Mouse (Mus musculus) limb, embryonic 14.5 days (tissue): Measurements from ENCODE around the gene Gm11114. TPM values are rescaled to one million over a fixed set of nuclear protein-coding genes. Genes with fewer than 3 reads are reported as not detected.

Experiments
- ATAC-seq: fragments of 200-750 bp; cut with Nextera tagmentation; 2 replicates; pipeline ENCODE4 v1.8.0; 2017; ENCODE audit warnings: low read depth, moderate number of reproducible peaks, moderate TSS enrichment; ENCODE audit not compliant: low FRiP score
- DNase-seq: peaks from one replicate; pipeline ENCODE4 v3.0.0-alpha.2; 2015; ENCODE audit warnings: low spot score
- H3K27ac ChIP-seq: fragments of 300-500 bp; sonication (generic); replicated peaks from 2 replicates; pipeline ENCODE4 v1.5.1; 2014; ENCODE audit warnings: low read depth, mild to moderate bottlenecking, low read length, moderate library complexity, mixed read lengths
- H3K27me3 ChIP-seq: fragments of 300-500 bp; sonication (generic); 2 replicates; pipeline ENCODE4 v1.6.1; 2014; ENCODE audit warnings: low read length, mixed read lengths; ENCODE audit not compliant: control insufficient read depth, insufficient read depth
- H3K36me3 ChIP-seq: fragments of 300-500 bp; sonication (generic); 2 replicates; pipeline ENCODE4 v1.6.1; 2014; ENCODE audit warnings: mild to moderate bottlenecking, low read length, moderate library complexity, mixed read lengths; ENCODE audit not compliant: control insufficient read depth, insufficient read depth
- H3K4me1 ChIP-seq: fragments of 300-500 bp; sonication (generic); 2 replicates; pipeline ENCODE4 v1.6.1; 2014; ENCODE audit warnings: antibody characterized with exemption, low read length, mixed read lengths; ENCODE audit not compliant: control insufficient read depth, insufficient read depth
- H3K4me2 ChIP-seq: fragments of 300-500 bp; sonication (generic); replicated peaks from 2 replicates; pipeline ENCODE4 v1.6.1; 2014; ENCODE audit warnings: low read depth, mild to moderate bottlenecking, low read length, moderate library complexity; ENCODE audit not compliant: severe bottlenecking
- H3K4me3 ChIP-seq: fragments of 300-500 bp; sonication (generic); replicated peaks from 2 replicates; pipeline ENCODE4 v1.5.1; 2014; ENCODE audit warnings: low read length
- H3K9ac ChIP-seq: fragments of 300-500 bp; sonication (generic); 2 replicates; pipeline ENCODE4 v1.6.1; 2014; ENCODE audit warnings: mild to moderate bottlenecking, low read depth, low read length, moderate library complexity; ENCODE audit not compliant: severe bottlenecking
- H3K9me3 ChIP-seq: fragments of 300-500 bp; sonication (generic); 2 replicates; pipeline ENCODE4 v1.6.1; 2016; ENCODE audit warnings: low read length; ENCODE audit not compliant: control insufficient read depth
- POLR2A ChIP-seq: fragments of 200-500 bp; IDR thresholded peaks from 2 replicates; pipeline ENCODE4 v1.8.0; 2012; ENCODE audit warnings: inconsistent platforms, mild to moderate bottlenecking, moderate library complexity, borderline replicate concordance; ENCODE audit not compliant: insufficient read depth, insufficient read length; ENCODE audit errors: extremely low read depth
- WGBS: fragments of 180-500 bp; shearing (Covaris S2); extraction: QIAGEN DNeasy Blood & Tissue Kit; methylation state at CpG from one replicate; pipeline ENCODE4 v1.1.7; 2014; 5-methylcytosine and 5-hydroxymethylcytosine counted together
- polyA plus RNA-seq, 2 experiments: library from polyadenylated mRNA; depleted of rRNA in 1 of 2; stranded (reverse) in 1 of 2; unstranded in 1 of 2; fragments of >200 nt; fragmentation: Nextera tagmentation in 1 of 2; extraction: Ambion mirVana in 1 of 2; gene quantifications; 2 replicates each; pipeline versions ENCODE4 v1.2.1 to v1.2.3; 2012 to 2014

Gm11114 gene
- polyA plus RNA-seq, 2 experiments, result not detected

DNA sequence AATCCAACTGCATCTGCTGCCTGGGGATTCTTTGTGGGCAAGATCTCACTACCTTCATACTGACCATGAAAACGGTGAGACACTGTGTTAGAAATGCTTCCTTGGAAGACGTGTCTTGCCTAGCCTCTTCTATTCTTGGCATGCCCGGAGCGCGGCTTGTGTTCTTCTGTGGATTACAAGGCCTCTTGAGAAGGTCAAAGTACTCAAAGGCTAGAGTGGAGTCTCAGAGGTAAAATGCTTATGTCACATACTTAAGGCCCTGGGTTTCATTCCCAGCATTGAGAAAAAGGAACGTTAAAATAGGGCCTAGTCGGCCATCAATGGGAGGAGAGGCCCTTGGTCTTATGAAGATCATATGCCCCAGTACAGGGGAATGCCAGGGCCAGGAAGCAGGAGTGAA is 23.5 kb downstream of the Gm11114 start:
- ATAC-seq (no peak), DNase-seq (no peak)
- TF ChIP-seq POLR2A, result no peak
- Histone ChIP-seq H3K4me2 (no peak overlapping the region), H3K9ac (no peak overlapping the region), H3K27me3 (no peaks in the 10 kb centered on the region), H3K4me1 (no peaks in the 10 kb centered on the region), H3K4me3 (no peak overlapping the region), H3K27ac (no peak overlapping the region), H3K36me3 (no peaks in the 10 kb centered on the region), H3K9me3 (no peaks in the 10 kb centered on the region)
- 89% methylated on average over 7 of the region's 7 CpGs for WGBS

DNA sequence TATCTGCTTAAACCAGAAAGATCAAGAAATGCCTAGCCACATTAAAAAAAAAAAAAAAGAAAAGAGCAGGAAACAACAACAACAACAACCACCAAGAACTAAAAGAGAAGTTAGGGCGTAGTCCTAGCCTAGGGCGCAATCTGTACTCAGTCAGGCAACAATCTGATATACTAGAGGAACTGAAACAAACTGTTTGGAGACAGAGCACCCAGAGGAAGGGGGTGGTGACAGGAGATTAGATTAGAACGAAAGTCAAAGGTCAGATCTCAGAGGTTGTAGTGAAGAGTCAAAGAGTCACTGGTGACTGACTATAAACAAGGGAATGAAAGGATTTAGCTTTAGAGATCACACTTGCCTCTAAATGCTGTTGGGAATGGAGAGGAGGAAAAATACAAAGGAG is 27.7 kb downstream of the Gm11114 start:
- Histone ChIP-seq H3K4me2 (no peak overlapping the region), H3K27me3 (no peaks in the 10 kb centered on the region), H3K27ac (no peak overlapping the region), H3K9ac (no peak overlapping the region), H3K36me3 (no peaks in the 10 kb centered on the region), H3K4me1 (no peaks in the 10 kb centered on the region), H3K9me3 (no peaks in the 10 kb centered on the region), H3K4me3 (no peak overlapping the region)
- WGBS, result 70% methylated on average over 3 of the region's 3 CpGs
- DNase-seq (no peak), ATAC-seq (no peak)
- no peak for TF ChIP-seq POLR2A

DNA sequence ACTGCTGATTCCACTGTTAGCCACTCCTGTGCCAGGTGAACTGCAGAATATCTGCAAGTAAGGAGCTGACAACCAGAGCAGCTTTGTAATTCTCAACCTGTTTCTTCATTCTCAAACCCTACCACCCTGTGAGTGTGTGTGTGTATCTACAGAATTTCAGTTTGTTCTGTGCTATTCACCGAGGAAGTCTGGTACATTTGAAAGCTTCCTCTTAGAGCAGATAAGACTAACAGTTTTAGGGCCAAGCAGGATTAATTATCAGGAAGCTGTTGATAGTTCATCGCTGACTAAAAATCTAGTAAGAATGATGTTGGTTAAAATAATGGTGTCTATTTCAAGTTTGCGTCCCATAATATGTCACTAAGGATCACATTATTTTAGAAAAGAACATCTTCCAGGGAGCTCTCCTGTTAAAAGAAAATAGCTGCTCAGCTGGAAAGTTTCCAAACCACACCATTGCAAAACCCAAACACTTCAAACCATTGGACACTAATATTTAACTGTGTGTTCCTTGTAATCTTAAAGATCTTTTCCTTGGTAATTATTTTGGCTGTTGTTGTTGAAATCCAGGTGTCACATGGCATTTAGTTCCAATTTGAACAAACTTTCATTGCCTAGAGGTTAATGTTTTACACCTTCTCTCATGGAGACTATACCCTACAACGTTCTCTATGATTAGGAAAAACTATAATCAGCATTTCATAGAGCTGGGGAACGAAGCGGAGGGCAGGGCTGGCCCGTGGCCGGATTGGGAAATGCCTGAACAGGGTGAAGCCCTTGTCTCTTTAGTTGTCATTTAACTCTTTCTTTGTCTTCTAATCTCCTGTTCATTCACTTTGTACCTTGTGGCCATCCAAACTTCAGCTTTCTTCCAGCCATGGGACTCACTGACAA is 30.6 kb downstream of the Gm11114 start:
- no peaks in the 10 kb centered on the region for H3K27me3 ChIP-seq
- no peak for DNase-seq

GRCm38 (mm10) chr9:85347823-85348523 is 35.4 kb downstream of the Gm11114 start:
- Histone ChIP-seq H3K9ac (no peak overlapping the region), H3K27ac (no peak overlapping the region), H3K27me3 (no peaks in the 10 kb centered on the region), H3K36me3 (no peaks in the 10 kb centered on the region), H3K4me3 (no peak overlapping the region), H3K4me1 (no peaks in the 10 kb centered on the region), H3K9me3 (no peaks in the 10 kb centered on the region), H3K4me2 (no peak overlapping the region)
- WGBS, result 61% methylated on average over 10 of the region's 10 CpGs
- ATAC-seq, result no peak
- TF ChIP-seq POLR2A, result no peak
- no peak for DNase-seq

More for the DNA sequence above, 30.6 kb downstream of the Gm11114 start:
- no peak overlapping the region for H3K27ac ChIP-seq
- TF ChIP-seq POLR2A, result no peak
- WGBS, result 75% methylated on average over 8 of the region's 8 CpGs
- H3K36me3 ChIP-seq, result no peaks in the 10 kb centered on the region
- no peaks in the 10 kb centered on the region for H3K9me3 ChIP-seq
- H3K9ac ChIP-seq, result no peak overlapping the region
- no peaks in the 10 kb centered on the region for H3K4me1 ChIP-seq
- ATAC-seq, result no peak
- H3K4me3 ChIP-seq, result no peak overlapping the region
- no peak overlapping the region for H3K4me2 ChIP-seq

- H3K4me1 ChIP-seq, result no peaks in the 10 kb centered on the region
- no peaks in the 10 kb centered on the region for H3K36me3 ChIP-seq
- TF ChIP-seq POLR2A, result no peak
- ATAC-seq (no peak), DNase-seq (no peak)
- no peaks in the 10 kb centered on the region for H3K27me3 ChIP-seq
- H3K4me3 ChIP-seq, result no peak overlapping the region
- no peak overlapping the region for H3K9ac ChIP-seq
- no peak overlapping the region for H3K27ac ChIP-seq
- 91% methylated on average over 5 of the region's 5 CpGs for WGBS
- no peak overlapping the region for H3K4me2 ChIP-seq
- no peaks in the 10 kb centered on the region for H3K9me3 ChIP-seq
Measured at GRCm38 (mm10) chr9:85355559-85355958, 43.0 kb downstream of the Gm11114 start.
